Mouse (Mus musculus) ES-E14 (cell line): ENCODE measurements around the gene Taf5. TPM values are rescaled to one million over a fixed set of nuclear protein-coding genes. Genes with fewer than 3 reads are reported as not detected.

Experiments used
- DNase-seq: peaks from one replicate; pipeline ENCODE4 v3.0.0-alpha.2; 2013; ENCODE audit warnings: low read depth, low spot score
- H3K27ac ChIP-seq: 2 replicates; pipeline ENCODE4 v1.5.1; 2012; ENCODE audit warnings: low read depth, mild to moderate bottlenecking, low read length, moderate library complexity, mixed read lengths; ENCODE audit not compliant: poor library complexity, insufficient read depth, severe bottlenecking
- H3K36me3 ChIP-seq: 2 replicates; pipeline ENCODE4 v1.6.1; 2012; ENCODE audit warnings: mild to moderate bottlenecking, low read length, moderate library complexity, mixed read lengths; ENCODE audit not compliant: control insufficient read depth, poor library complexity, insufficient read depth, severe bottlenecking
- H3K4me1 ChIP-seq, 2 experiments: fragments of 150-350 bp in 1 of 2; sonication (generic) in 1 of 2; 2 replicates each; pipeline ENCODE4 v1.6.1; 2012; ENCODE audit warnings: low read length in 2 of 2, mild to moderate bottlenecking in 1 of 2, mixed read lengths in 1 of 2; ENCODE audit not compliant: control insufficient read depth in 2 of 2, insufficient read depth in 2 of 2, poor library complexity in 1 of 2
- H3K4me3 ChIP-seq, 2 experiments: fragments of 150-350 bp in 1 of 2; sonication (generic) in 1 of 2; 2 replicates each; pipeline ENCODE4 v1.5.1; 2012; ENCODE audit warnings: low read length in 2 of 2, low read depth in 1 of 2, mild to moderate bottlenecking in 1 of 2, mixed read lengths in 1 of 2; ENCODE audit not compliant: insufficient read depth in 1 of 2, poor library complexity in 1 of 2, severe bottlenecking in 1 of 2
- H3K9ac ChIP-seq: 2 replicates; pipeline ENCODE4 v1.6.1; 2012; ENCODE audit warnings: low read depth, mild to moderate bottlenecking, low read length, mixed read lengths; ENCODE audit not compliant: poor library complexity, insufficient read depth, severe bottlenecking
- H3K9me3 ChIP-seq: fragments of 150-350 bp; sonication (generic); 2 replicates; pipeline ENCODE4 v1.6.1; 2012; ENCODE audit warnings: low read depth, mild to moderate bottlenecking, low read length; ENCODE audit not compliant: control insufficient read depth, insufficient read depth
- CHD2 ChIP-seq: IDR thresholded peaks from 2 replicates; pipeline ENCODE4 v1.6.1; 2014; ENCODE audit warnings: mild to moderate bottlenecking, low read depth, low read length, inconsistent platforms
- HCFC1 ChIP-seq: IDR thresholded peaks from 2 replicates; pipeline ENCODE4 v1.6.1; 2012; ENCODE audit warnings: low read length, inconsistent platforms, borderline replicate concordance; ENCODE audit not compliant: insufficient read depth
- MAFK ChIP-seq: IDR thresholded peaks from 2 replicates; pipeline ENCODE4 v1.6.1; 2014; ENCODE audit warnings: mild to moderate bottlenecking, low read depth, low read length, inconsistent platforms; ENCODE audit not compliant: insufficient read depth
- ZC3H11A ChIP-seq: IDR thresholded peaks from 2 replicates; pipeline ENCODE4 v1.6.1; 2012; ENCODE audit warnings: low read depth, mild to moderate bottlenecking, inconsistent platforms, low read length, borderline replicate concordance
- ZNF384 ChIP-seq: IDR thresholded peaks from 2 replicates; pipeline ENCODE4 v1.6.1; 2012; ENCODE audit warnings: low read depth, low read length, inconsistent platforms
- in situ Hi-C, 2 experiments: fragments of 600-800 bp; cut with MboI; formaldehyde crosslinking; loops; one replicate each; pipeline ENCODE4 v1.15.1; 2025; ENCODE audit warnings: low sequenced_read_pairs in 2 of 2, inconsistent platforms in 1 of 2; ENCODE audit not compliant: unreplicated experiment in 2 of 2
- total RNA-seq: library from RNA; depleted of rRNA; stranded (reverse); fragments of 300-350 nt; gene quantifications from 2 replicates; pipeline ENCODE4 v1.2.3, GENCODE M21; 2012

Taf5 gene
- total RNA-seq, 1 experiment: 17.1 TPM

DNA sequence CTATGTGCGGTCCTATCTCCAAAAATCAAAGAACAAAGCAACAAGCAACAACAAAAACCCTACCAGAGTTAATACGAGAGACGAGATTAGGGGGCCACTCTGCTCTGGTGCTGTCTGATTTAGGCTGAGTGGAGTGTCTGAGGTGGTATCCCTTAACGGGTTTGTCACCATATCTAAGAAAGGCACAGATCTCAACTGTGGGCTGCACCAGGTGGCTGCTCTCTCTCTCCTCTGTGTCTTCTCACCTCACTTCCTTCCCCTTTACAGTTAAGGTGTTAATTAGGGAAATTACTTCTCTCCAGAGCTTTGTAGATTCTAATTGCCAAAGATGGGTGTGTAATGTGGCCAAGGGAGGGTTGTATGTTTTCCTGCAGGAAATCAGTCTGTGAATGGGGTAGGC is 44.8 kb upstream of the Taf5 start:
- in situ Hi-C loops: no loop called here
- no peak overlapping the region for H3K9ac ChIP-seq
- no peak for TF ChIP-seq ZC3H11A
- TF ChIP-seq CHD2: no peak
- no peak for TF ChIP-seq HCFC1
- TF ChIP-seq ZNF384: no peak
- TF ChIP-seq MAFK: no peak
- H3K4me3 ChIP-seq: no peak overlapping the region
- H3K27ac ChIP-seq: no peak overlapping the region
- no peak for DNase-seq
- H3K9me3 ChIP-seq: no peaks in the 10 kb centered on the region
- peaks cover 2 to 8% of the 10 kb centered on the region in 2 experiments; a peak in 3 of 4 replicates for H3K4me1 ChIP-seq
- peaks cover 19% of the 10 kb centered on the region; the same call in 1 of the 2 replicates for H3K36me3 ChIP-seq

GRCm38 (mm10) chr19:47023546-47023945 is 44.0 kb upstream of the Taf5 start:
- Histone ChIP-seq H3K27ac (no peak overlapping the region), H3K4me3 (no peak overlapping the region; a peak in 1 of 4 replicates), H3K9ac (no peak overlapping the region), H3K9me3 (no peaks in the 10 kb centered on the region), H3K4me1 (peaks cover 2 to 8% of the 10 kb centered on the region in 2 experiments; a peak in 3 of 4 replicates), H3K36me3 (peaks cover 19% of the 10 kb centered on the region; the same call in 1 of the 2 replicates)
- in situ Hi-C loops: no loop called here
- TF ChIP-seq MAFK: no peak
- no peak for TF ChIP-seq HCFC1
- no peak for TF ChIP-seq CHD2
- TF ChIP-seq ZNF384: no peak
- TF ChIP-seq ZC3H11A: no peak
- DNase-seq: no peak

DNA sequence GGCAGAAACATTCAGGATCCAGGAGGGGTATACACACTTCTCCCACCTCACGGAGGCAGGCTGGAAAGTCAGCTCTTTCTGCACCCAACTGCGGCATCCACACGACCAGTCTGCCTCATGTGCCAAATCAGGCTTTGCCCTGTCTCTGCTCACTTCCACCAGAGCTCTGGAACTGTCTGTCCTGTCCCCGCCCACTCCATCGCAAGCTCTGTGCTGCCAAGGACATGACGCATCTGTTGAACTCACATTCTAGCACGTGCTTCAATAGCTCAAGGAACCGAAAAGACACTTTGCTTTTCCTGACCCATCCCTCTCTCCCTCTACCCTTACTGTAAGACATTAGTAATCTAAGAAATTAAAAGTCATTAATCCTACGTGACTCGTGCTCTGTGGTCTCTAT is 42.6 kb upstream of the Taf5 start:
- in situ Hi-C loops: no loop called here
- H3K4me1 ChIP-seq: peaks cover 2 to 5% of the 10 kb centered on the region in 2 experiments; a peak in 3 of 4 replicates
- no peak for DNase-seq
- no peaks in the 10 kb centered on the region for H3K9me3 ChIP-seq
- TF ChIP-seq CHD2: no peak
- TF ChIP-seq ZC3H11A: no peak
- no peak for TF ChIP-seq MAFK
- TF ChIP-seq ZNF384: no peak
- no peak for TF ChIP-seq HCFC1
- no peak overlapping the region for H3K4me3 ChIP-seq
- H3K27ac ChIP-seq: no peak overlapping the region
- no peak overlapping the region for H3K9ac ChIP-seq
- peaks cover 19% of the 10 kb centered on the region; the same call in 1 of the 2 replicates for H3K36me3 ChIP-seq

- Histone ChIP-seq H3K27ac (no peak overlapping the region), H3K4me3 (no peak overlapping the region), H3K9ac (no peak overlapping the region), H3K4me1 (peaks cover 0 to 5% of the 10 kb centered on the region in 2 experiments; a peak in 3 of 4 replicates), H3K36me3 (peaks cover 19% of the 10 kb centered on the region; the same call in 1 of the 2 replicates), H3K9me3 (no peaks in the 10 kb centered on the region)
- in situ Hi-C loops: no loop called here
- DNase-seq: no peak
- TF ChIP-seq ZC3H11A (no peak), MAFK (no peak), CHD2 (no peak), HCFC1 (no peak), ZNF384 (peak; percentile 83)
Measured at GRCm38 (mm10) chr19:47026513-47026912, 41.0 kb upstream of the Taf5 start.

- H3K4me1 ChIP-seq: peaks cover 0 to 2% of the 10 kb centered on the region in 2 experiments; a peak in 1 of 4 replicates
- no peak overlapping the region for H3K27ac ChIP-seq
- no peak for TF ChIP-seq MAFK
- no peak for TF ChIP-seq ZC3H11A
- TF ChIP-seq ZNF384: no peak
- TF ChIP-seq CHD2: no peak
- TF ChIP-seq HCFC1: no peak
- DNase-seq: no peak
- H3K9ac ChIP-seq: no peak overlapping the region
- no peak overlapping the region for H3K4me3 ChIP-seq
- H3K9me3 ChIP-seq: no peaks in the 10 kb centered on the region
- H3K36me3 ChIP-seq: peaks cover 15% of the 10 kb centered on the region
- in situ Hi-C loops: no loop called here
Measured at GRCm38 (mm10) chr19:47029796-47030195, 37.8 kb upstream of the Taf5 start.
